ENCODE assay signal across 10 mouse cellular contexts in genomic region chr13:11338297-11338616, GRCm38 (mm10).
DNase-seq lines count a peak whose midpoint lies in the region; ATAC-seq and TF ChIP-seq lines count a peak whose summit lies in the region.
"Had no signal": no experiment of that assay in that cellular context is flagged by ENCODE, and none has a peak within 500 bp of the region (broad histone marks: within the 10 kb centered on the region; RNA-seq: fewer than 3 reads in every experiment).

No protein-coding gene starts in this region.

- intact Hi-C loops in left cerebral cortex, postnatal 36 days (cut with DNase I): no loop called here

- no peaks in the 10 kb centered on the region for H3K36me3 ChIP-seq in midbrain, embryonic 13.5 days
- no peaks in the 10 kb centered on the region for H3K36me3 ChIP-seq in midbrain, embryonic 11.5 days (ENCODE audit: control insufficient read depth, insufficient read depth, low read length)
- H3K36me3 ChIP-seq in intestine, postnatal 0 days (ENCODE audit: control insufficient read depth, insufficient read depth): no peaks in the 10 kb centered on the region
- no peaks in the 10 kb centered on the region for H3K36me3 ChIP-seq in intestine, embryonic 16.5 days (ENCODE audit: control insufficient read depth, insufficient read depth, low read length)

- H3K4me2 ChIP-seq in midbrain, embryonic 13.5 days (replicated peaks): no peak overlapping the region
- H3K4me2 ChIP-seq in midbrain, embryonic 11.5 days: no peak overlapping the region
- no peak overlapping the region for H3K4me2 ChIP-seq in intestine, postnatal 0 days (replicated peaks; ENCODE audit: low read depth)
- no peak overlapping the region for H3K4me2 ChIP-seq in intestine, embryonic 16.5 days (ENCODE audit: low read depth, low read length)
- H3K4me2 ChIP-seq: lung, embryonic 14.5 days had no signal

- H3K4me1 ChIP-seq in midbrain, embryonic 13.5 days (replicated peaks): no peaks in the 10 kb centered on the region
- no peaks in the 10 kb centered on the region for H3K4me1 ChIP-seq in midbrain, embryonic 11.5 days (ENCODE audit: control insufficient read depth, insufficient read depth, low read length)
- no peaks in the 10 kb centered on the region for H3K4me1 ChIP-seq in intestine, postnatal 0 days (replicated peaks; ENCODE audit: control insufficient read depth, insufficient read depth, low read length)
- no peaks in the 10 kb centered on the region for H3K4me1 ChIP-seq in intestine, embryonic 16.5 days (ENCODE audit: control insufficient read depth, insufficient read depth, low read length)

- DNase-seq in midbrain, embryonic 11.5 days (ENCODE audit: low spot score, missing footprints): no peak
- DNase-seq in left cerebral cortex, postnatal 36 days (ENCODE audit: low spot score in 2 of 2): peak; percentile 17 to 32
- DNase-seq in skeletal muscle tissue, adult 2 months (ENCODE audit: low read depth, low spot score): peak; percentile 3
- no peak for DNase-seq in adrenal gland, postnatal 4 days (ENCODE audit: low spot score in 2 of 2)
- DNase-seq: lung, embryonic 14.5 days had no signal

- no peaks in the 10 kb centered on the region for H3K9me3 ChIP-seq in midbrain, embryonic 13.5 days
- no peaks in the 10 kb centered on the region for H3K9me3 ChIP-seq in midbrain, embryonic 11.5 days (ENCODE audit: control insufficient read depth, low read length)
- H3K9me3 ChIP-seq in intestine, postnatal 0 days (ENCODE audit: control insufficient read depth): no peaks in the 10 kb centered on the region
- H3K9me3 ChIP-seq in intestine, embryonic 16.5 days (ENCODE audit: control insufficient read depth, low read length): no peaks in the 10 kb centered on the region

- no peaks in the 10 kb centered on the region for H3K27me3 ChIP-seq in midbrain, embryonic 13.5 days
- no peaks in the 10 kb centered on the region for H3K27me3 ChIP-seq in midbrain, embryonic 11.5 days (ENCODE audit: control insufficient read depth, insufficient read depth, low read length)
- no peaks in the 10 kb centered on the region for H3K27me3 ChIP-seq in intestine, postnatal 0 days (replicated peaks; ENCODE audit: control insufficient read depth, insufficient read depth, low read length)
- no peaks in the 10 kb centered on the region for H3K27me3 ChIP-seq in intestine, embryonic 16.5 days (replicated peaks; ENCODE audit: control insufficient read depth, insufficient read depth, low read length)

- H3K4me3 ChIP-seq in midbrain, embryonic 13.5 days (replicated peaks): no peak overlapping the region
- no peak overlapping the region for H3K4me3 ChIP-seq in midbrain, embryonic 11.5 days (ENCODE audit: low read depth, low read length)
- H3K4me3 ChIP-seq in intestine, postnatal 0 days (ENCODE audit: low read depth, low read length): no peak overlapping the region
- no peak overlapping the region for H3K4me3 ChIP-seq in intestine, embryonic 16.5 days (ENCODE audit: low read length)
- H3K4me3 ChIP-seq: erythroblast, embryonic 14.5 days had no signal

- TF ChIP-seq CTCF in intestine, postnatal 0 days (IDR thresholded peaks at IDR 0.05; ENCODE audit: low read depth): no peak

- H3K9ac ChIP-seq in midbrain, embryonic 13.5 days (replicated peaks): no peak overlapping the region
- no peak overlapping the region for H3K9ac ChIP-seq in midbrain, embryonic 11.5 days (ENCODE audit: low read length)
- H3K9ac ChIP-seq in intestine, postnatal 0 days (ENCODE audit: low read depth, low read length): no peak overlapping the region
- no peak overlapping the region for H3K9ac ChIP-seq in intestine, embryonic 16.5 days (ENCODE audit: low read depth, low read length)
- H3K9ac ChIP-seq: lung, embryonic 14.5 days had no signal

- H3K27ac ChIP-seq in midbrain, embryonic 13.5 days: no peak overlapping the region
- H3K27ac ChIP-seq in midbrain, embryonic 11.5 days (ENCODE audit: low read depth, low read length): no peak overlapping the region
- no peak overlapping the region for H3K27ac ChIP-seq in intestine, postnatal 0 days (ENCODE audit: low read depth, low read length)
- H3K27ac ChIP-seq in intestine, embryonic 16.5 days (ENCODE audit: low read length): no peak overlapping the region

- 58% methylated on average over 9 of the region's 9 CpGs for WGBS in midbrain, embryonic 13.5 days
- 72% methylated on average over 9 of the region's 9 CpGs for WGBS in midbrain, embryonic 11.5 days
- WGBS in intestine, postnatal 0 days: 80% methylated on average over 9 of the region's 9 CpGs
- WGBS in intestine, embryonic 16.5 days: 81% methylated on average over 9 of the region's 9 CpGs

- peak; percentile 73 for ATAC-seq in midbrain, embryonic 13.5 days
- ATAC-seq in midbrain, embryonic 11.5 days (ENCODE audit: low FRiP score): no peak
- ATAC-seq in frontal cortex, adult (ENCODE audit: low TSS enrichment): peak; percentile 97
- ATAC-seq in intestine, postnatal 0 days: no peak
- no peak for ATAC-seq in intestine, embryonic 16.5 days

Comparison
In these comparisons a context has a peak if more than half of its experiments do, and no peak if none do; other contexts are left out.
1. ATAC-seq: peak in midbrain, embryonic 13.5 days (single experiment) and frontal cortex, adult (single experiment); none in midbrain, embryonic 11.5 days (single experiment), intestine, postnatal 0 days (single experiment) and intestine, embryonic 16.5 days (single experiment).
2. DNase-seq: peak in left cerebral cortex, postnatal 36 days (2 of 2) and skeletal muscle tissue, adult 2 months (single experiment); none in midbrain, embryonic 11.5 days (single experiment) and adrenal gland, postnatal 4 days (0 of 2).